Mouse (Mus musculus) urinary bladder, adult 2 months (tissue): ENCODE measurements around the gene Gm49387. TPM values are rescaled to one million over a fixed set of nuclear protein-coding genes. Genes with fewer than 3 reads are reported as not detected.

Experiments
- DNase-seq: peaks from one replicate; pipeline ENCODE4 v3.0.0; 2022; ENCODE audit warnings: low spot score
- polyA plus RNA-seq: library from polyadenylated mRNA; depleted of rRNA; stranded (reverse); fragments of >200 nt; gene quantifications from 2 replicates; pipeline ENCODE4 v1.2.3, GENCODE M21; 2012

Gm49387 gene
- polyA plus RNA-seq, 1 experiment, result not detected

GRCm38 (mm10) chr14:31662555-31663211 is 22.0 kb upstream of the Gm49387 start:
- no peak for DNase-seq

DNA sequence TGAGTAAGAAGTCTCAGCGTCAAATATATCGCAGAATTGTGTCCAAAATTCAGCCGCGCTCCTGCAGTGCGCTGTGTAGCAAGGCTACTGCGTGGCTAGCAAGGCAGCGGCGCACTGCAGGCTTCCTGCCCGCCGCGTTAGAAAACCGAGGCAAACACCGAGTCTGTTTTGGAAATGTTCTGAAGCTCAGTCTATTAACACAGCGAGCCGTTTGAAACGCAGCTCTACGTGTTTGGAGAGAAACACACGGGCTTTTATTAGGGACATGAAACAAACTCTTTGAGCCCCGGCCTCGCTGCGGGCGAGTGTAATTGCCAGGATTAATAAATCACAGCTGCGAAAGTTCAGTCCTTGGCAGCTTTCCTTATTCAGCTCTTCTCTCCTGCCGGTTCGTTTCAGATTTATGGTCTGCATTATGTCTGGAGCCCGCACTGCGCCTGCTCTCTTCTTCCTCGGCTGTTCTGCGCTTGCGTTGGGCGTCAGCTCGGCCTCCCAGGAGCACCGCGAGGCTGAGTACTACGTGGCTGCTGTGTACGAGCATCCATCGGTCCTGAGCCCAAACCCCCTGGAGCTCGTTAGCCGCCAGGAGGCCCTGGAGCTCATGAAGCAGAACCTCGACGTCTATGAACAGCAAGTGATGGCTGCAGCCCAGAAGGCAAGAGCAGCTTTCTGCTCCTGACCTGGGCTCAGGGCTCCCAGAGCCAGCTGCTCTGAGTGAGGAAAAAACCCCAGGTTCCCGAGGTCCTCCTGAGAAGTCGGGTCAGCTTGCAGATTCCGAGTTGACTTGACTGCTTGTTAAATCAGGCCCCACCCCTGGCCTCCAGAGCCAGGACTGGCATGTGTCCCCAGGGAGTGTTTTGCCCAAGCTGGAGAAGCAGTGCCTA is 21.2 kb upstream of the Gm49387 start:
- peak; percentile 71 for DNase-seq

- no peak for DNase-seq
Observed at GRCm38 (mm10) chr14:31660312-31661093, 19.8 kb upstream of the Gm49387 start.

DNA sequence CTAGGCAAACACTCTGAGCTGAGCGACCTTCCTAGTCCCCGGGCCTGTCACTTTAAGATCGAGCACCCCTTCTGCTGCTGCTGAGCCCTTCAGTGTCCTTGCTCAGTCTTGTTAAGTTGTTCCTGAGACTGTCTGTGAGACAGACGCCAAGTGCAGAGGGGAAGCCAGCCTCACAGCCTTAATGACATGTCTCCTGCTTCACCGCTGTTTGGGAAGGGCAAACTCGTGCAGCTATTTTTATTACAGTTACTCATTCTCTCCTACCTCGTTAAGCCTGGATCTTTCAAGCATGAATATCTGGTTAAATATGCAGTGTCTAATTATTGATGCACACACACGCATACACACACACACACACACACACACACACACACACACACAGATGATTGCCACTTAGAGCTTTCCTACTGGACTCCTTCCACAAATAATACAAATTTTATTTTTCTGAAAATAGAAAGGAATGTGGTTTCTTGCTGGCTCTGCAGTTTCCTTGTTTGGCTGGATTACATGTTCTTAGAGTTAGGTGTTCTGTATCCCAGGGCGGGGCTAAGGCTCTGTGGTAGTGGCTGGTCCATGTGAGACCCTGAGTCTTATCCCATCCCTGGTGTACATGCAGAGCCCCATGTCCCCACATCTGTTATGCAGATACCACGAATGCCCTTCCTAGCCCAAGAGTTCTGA is 19.0 kb upstream of the Gm49387 start:
- DNase-seq, result no peak

DNA sequence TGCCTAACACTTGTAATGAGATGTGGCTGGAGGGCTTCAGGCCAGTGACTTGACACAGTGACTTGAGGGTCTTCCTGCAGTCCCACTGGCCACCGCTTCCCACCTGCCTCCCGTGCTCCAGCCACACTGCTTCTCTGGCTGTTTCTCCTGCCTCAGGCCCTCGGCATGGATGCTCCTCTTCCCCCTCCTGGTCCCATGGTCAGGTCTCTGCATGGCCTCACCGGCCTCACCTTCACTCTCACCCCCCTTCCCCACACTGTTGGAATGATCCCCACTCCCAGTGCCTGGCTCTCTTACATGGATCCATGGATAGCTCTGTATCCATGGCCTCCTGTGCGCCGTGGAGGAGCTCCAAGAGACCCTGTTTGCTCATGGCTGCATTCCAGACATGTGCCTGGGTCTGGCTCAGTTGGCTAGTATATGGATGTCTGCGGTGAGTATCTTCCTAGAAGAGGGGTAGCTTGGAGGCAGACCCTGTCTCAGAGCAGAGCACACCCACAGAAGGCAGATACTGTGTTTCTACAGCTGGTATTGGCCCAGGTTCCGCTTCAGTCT is 17.5 kb upstream of the Gm49387 start:
- no peak for DNase-seq

GRCm38 (mm10) chr14:31656857-31657645 is 16.4 kb upstream of the Gm49387 start:
- no peak for DNase-seq

DNA sequence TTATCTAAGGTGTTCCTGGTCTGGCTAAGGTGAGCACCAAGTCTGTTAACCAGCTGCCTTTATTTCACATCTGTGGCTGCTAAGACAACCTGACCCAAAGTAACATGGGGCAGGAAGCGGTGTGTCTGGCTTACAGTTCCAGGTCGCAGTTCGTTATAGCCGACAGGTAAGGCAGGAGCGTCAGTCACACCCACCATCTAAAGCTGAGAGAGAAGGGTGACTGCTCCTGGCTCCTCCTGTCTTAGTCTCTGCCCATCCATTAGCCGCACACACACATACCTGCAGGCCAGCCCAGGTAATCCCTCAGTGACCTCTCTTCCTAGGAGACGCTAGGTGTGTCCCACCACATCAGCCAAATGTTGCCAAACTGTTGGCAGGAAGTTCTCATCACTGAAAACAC is 15.7 kb upstream of the Gm49387 start:
- no peak for DNase-seq

DNA sequence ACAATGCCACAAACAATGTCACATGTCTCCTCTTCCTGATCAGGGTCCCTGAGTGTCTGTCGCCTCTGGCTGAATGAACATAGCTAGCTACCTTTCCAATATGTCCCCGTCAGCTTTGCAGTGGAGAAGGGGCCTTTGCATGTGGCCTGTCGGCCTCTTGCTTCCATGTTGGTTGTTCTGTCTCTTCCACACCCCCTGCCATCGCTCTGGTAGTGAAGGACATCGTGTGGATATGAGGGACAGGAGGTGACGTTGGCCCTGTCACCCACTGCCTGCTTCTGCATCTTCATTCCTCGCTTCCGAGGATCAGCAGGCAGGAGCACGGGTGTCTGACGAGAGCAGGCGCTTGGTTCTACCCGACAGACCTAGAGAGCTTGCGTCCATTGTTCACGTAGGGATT is 14.7 kb upstream of the Gm49387 start:
- no peak for DNase-seq

DNA sequence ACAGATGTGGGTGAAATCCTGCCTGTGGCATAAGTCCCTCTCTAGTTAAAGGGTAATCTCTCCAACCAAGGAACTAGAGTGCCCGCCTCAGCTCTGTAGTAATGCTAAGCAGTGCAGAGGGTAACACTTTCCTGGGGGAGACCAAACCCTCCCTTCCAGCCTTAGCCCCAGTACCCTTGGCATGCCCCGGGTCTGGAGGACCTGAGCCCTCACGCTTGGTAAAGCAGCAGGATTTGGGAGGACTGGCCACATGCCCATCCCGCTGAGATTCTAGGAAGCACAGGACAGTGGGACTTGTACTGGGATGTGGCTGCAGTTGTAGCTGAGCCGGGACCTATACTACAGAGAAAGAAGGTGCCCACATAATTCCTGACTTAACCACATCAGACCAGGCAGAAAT is 14.1 kb upstream of the Gm49387 start:
- DNase-seq, result no peak

DNA sequence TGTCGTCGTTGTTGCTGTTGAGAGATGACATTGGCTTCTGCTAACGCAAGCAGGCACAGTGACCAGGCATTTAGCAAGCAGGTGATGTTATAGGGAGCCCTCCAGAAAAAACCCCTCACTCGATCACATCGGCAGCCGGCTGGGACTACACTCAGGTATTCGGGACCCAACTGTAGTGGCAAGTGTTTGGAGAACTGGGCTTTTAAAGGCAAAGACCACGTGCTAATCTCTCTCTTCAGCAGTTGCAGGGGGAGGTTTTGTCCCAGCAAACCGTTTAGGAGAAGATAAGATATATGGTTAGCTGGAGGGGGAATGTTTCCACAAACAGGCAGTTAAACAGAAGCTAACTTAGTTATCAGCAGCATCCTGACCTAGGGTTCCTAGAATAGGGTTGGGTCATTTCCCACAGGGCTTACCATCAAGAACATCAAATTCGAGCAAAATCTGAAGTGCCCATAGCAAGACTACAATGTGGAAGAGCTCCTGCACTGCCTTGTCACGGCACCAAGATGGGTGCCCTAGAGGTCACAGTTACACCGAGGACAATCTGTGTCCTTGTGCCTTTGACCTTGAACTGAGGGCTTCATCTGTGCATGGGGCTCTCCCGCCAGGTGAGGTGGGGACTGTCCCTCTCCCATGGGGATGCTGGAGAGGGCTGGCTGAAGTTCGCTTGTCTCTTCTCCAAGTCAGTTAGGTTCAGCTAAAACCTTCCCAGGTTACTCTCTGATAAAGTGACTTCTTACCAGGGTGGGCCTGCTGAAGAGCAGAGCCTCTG is 12.6 kb upstream of the Gm49387 start:
- DNase-seq, result no peak

DNA sequence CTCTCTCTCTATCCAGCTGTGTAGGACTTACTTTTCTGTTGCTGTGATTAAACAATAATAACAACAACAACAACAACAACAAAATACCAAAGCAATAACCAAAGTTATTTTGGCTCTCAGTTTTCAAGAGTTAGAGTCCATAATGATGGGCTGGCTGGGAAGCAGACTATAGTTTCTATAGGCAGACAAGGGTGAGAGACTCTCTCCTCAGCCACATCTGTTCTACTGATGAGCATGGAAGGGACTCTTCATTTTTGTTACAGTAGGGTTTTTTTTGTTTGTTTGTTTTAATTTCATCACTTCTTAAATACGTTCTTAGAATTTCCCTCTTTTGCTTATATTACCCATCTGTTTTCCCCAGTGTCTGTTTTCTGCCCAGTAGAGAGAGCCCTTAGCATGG is 11.9 kb upstream of the Gm49387 start:
- no peak for DNase-seq

DNA sequence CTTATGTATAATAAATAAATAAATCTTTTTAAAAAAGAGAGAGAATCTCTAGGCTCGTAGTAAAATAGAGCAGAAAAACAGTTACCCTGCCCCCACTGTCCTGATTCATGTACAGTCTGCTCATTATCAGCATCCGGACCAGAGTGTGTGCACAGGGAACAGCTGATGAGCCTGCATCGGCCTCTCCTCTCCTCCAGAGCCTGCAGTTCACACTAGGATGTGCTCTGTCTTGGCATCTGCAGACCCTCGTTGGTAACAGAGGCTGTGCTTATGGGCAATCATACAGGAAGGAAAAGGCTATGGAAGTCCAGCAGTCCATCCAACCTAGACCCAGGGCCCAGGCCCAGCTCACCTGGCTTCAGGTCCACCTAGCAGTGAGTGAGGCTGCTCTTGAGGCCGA is 11.4 kb upstream of the Gm49387 start:
- no peak for DNase-seq

DNA sequence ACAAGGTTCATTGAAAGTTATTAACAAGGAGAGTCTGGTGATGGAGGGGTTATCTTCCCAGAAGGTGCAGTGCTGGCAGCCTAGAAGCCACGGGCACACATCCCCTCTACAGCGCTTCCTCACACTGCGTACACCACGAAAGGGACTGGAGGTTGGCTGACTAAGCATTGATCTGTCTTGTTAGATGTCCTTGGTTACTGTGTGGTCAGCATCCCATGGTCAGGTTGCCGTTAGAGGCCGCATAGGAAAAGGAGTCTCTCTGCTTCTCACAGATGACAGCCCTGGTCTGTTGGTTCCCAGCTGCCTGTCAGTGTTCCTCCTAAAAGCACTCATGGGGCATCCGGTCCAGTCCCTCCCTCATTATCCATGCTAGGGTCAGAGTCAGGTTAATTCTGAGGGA is 10.5 kb upstream of the Gm49387 start:
- DNase-seq, result no peak

- DNase-seq, result no peak
Observed at GRCm38 (mm10) chr14:31650347-31650746, 9.7 kb upstream of the Gm49387 start.

DNA sequence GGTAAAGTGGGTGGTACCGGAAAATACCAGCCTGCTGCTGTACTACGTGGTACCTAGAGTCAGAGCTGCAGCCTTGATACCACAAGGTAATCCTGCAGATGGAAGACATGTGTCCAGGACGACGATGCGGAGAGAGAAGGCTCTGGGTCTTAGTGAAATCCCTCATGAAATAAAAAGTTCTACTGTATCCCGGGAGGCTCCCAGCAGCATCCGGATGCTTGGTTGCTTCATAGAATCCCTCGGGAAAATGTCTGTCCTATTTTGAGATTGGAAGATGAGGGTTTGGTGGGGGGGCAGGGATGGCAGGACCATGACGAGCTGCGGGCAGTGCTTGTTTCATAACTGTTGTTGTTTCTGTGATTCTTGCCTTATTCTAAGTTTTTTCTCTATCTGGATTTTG is 7.3 kb upstream of the Gm49387 start:
- no peak for DNase-seq

DNA sequence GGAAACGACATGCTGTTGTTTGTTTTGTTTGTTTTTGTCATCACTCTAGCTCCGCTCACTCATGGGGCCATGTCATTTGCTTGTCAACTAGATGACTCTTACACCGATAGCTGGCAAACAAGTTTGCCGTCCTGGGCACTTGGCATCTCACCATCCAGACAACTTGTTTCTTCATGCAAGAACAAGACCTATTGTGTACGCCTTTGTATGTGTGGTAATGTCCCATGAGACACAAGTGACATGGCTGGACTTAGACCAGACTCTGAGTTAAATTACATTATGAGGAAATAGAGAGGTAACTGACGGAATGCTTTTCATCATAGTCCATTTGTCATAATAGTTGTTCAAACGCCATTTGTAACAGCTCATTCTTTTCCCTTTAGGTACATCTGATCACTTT is 5.2 kb upstream of the Gm49387 start:
- no peak for DNase-seq

DNA sequence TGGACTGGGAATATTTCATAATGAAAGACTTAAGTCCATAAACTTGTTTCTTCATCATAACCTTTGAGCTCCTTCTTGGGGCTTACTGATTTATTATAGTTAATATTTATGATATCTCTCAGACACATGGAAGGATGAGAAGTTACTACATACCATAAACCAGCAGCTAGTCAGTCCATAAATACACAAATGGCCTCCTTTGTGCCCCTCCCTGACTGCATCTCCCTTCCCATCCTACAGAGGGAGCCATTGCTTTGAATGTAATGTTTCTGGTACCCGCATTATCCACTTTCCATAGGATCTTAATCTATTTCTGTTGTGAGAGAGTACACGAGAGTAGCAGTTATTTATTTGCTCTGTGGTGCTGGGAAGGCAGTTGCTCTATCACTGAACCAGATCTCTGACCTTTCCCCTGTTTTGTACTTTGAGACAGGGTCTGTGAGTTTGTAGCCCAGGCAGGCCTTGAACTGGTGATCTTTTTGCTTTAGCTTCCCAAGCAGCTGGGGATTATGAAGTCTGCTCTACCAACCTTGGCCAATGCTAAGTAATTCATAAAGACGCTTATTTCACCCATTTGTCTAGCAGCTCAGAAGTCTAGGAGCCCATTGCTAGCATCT is 4.4 kb upstream of the Gm49387 start:
- no peak for DNase-seq

GRCm38 (mm10) chr14:31644183-31644830 is 3.6 kb upstream of the Gm49387 start:
- no peak for DNase-seq

DNA sequence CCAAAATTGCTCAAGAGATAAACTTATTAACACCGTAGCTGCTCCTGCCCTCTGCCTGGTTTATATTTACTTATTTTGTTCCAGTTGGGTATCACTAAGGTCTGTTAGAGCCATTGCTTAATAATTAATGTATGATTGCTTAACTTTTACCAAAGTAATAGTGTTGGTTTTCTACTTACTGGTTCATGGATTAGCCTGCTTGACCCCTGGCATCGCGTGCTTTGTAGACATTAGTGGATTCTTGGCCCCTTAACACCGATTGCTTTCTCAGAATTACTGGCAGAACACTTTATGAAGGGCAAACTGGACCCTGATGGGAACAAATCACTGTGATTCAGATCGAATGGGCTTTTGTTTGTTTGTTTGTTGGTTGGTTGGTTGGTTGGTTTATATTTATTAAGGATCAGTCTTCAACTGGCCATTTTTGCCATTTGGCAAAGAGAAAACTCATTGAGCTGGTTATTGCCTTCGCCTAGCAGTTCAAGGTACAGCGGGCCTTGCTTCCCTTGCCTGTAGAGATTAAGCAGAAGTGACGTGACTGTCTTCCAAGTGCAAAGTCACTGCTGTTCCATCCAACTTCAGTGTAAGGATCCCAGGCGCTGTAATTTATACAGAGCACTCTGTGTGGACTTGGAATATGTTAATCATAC is 953 bp upstream of the Gm49387 start:
- DNase-seq, result no peak
